Mouse (Mus musculus): ENCODE measurements around the gene Pou3f1. TPM values are rescaled to one million over a fixed set of nuclear protein-coding genes. Genes with fewer than 3 reads are reported as not detected.

Pou3f1 gene
- polyA plus RNA-seq (2015; fragmentation: Nextera tagmentation; extraction: Ambion mirVana): 0.12 and 0.18 TPM in 2 replicates

DNA sequence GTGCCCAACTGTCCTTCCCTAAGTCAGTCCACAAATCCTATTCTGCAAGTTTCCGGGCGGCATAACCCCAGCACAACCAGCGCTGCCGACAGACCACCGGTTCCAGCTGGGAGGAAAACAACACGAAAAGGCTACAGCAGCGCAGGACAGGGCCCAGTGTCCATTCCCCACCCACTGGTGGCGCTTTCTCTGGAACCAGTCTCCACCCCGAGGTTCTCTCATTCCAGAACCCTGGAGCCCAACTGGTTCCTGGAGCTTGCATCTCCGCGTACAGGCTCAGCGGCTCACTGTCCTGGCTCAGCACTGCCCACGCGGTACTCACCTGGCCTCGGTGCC is at the start of gene Pou3f1:
Gene Pou3f1 (plus strand): TSS at position 290 of the 336 bp plus-strand sequence.
- DNase-seq (ENCODE audit: low spot score): no peak

DNA sequence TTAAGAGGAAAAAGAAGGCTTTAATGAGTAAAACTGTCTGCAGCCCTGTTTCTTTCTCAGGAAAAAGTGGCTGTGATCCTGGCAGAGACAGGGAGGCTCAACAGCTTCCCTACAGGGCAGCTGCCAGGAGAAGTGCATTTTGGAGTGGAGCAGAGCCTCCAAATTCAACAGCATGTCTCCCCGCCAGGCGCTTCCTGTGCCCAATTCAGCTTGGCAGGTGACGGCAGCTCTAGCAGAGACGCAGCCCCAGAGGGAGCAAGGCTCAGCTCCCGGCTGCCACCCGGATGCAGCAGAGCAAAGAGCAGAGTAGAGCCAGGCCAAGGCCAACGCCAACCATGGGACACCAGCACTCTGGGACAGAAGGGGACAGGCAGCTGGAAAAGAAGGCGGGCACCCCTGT is 49.4 kb upstream of the Pou3f1 start:
- no peak for DNase-seq (ENCODE audit: low spot score)

- no peak for DNase-seq (ENCODE audit: low spot score)
These were observed 46.5 kb upstream of the Pou3f1 start for GRCm38 (mm10) chr4:124610066-124610465.

DNA sequence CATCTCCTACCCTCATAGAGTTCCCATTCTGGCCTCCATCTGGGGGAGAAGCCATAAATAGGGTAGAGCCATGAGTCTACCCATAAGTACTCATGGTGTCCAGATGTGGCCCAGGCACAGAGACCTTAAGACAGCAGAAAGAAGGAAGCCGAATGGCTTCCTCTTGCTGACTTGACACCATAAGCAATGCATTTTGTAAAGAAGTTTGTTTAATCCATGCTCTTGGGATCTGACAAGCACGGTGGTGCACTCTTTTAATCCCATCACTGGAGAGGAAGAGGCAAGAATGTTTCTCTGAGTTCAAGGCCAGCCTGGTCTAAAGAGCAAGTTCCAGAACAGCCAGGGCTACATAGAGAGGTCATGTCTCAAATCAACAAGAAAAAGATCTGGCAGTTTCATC is 45.9 kb upstream of the Pou3f1 start, which contains the start of gene 3100002H09Rik:
Gene 3100002H09Rik (minus strand): TSS at position 101 of the 400 bp plus-strand sequence.
- no peak for DNase-seq (ENCODE audit: low spot score)

DNA sequence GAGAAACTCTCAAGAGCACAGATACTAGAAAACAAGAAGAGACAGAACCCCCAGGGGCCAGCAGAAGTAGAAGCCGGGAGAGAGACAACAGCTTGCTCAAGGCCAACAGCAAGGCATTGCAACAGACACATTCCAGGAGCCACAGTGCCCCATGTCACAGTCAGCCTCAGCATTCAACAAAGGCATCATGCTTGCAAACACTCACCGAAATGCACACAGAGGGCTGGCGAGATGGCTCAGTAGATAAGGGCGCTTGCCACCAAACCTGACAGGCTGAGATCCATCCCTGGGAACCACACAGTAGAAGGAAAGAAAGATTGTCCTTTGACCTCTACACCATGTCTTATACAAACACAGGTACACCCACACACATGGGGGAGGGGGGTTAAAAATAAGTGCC is 44.8 kb upstream of the Pou3f1 start:
- no peak for DNase-seq (ENCODE audit: low spot score)

- no peak for DNase-seq (ENCODE audit: low spot score)
These were observed 42.4 kb upstream of the Pou3f1 start for GRCm38 (mm10) chr4:124614189-124614588.

DNA sequence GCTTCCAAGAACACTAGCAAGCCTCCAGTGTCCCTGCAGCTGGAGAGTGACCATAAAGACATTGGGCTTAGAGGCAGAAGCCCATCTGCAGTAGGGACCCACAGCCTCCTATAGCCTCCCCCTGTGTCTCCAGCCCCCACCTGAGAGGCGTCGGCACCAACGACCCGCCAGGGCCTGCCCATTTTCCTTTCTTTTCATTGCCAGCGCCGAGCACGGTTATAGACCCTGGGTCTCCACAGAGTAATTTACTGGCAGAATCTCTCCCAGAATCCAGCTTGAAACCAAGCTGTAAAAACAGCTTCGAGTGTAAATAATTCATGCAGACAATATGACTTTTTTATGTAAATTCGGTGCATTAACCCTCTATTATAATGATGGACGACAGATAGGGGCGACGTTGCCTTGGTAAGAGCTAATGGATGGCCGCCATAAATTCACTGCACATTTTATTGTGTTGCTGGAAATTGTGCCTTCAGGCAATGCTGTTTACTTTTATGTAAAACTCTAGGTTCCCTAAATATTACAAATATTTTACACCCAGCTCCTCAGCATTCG is 41.1 kb upstream of the Pou3f1 start:
- DNase-seq (ENCODE audit: low spot score): no peak

GRCm38 (mm10) chr4:124615986-124616385 is 40.6 kb upstream of the Pou3f1 start:
- no peak for DNase-seq (ENCODE audit: low spot score)

- no peak for DNase-seq (ENCODE audit: low spot score)
These were observed 40.0 kb upstream of the Pou3f1 start for GRCm38 (mm10) chr4:124616636-124617035.

- DNase-seq (ENCODE audit: low spot score): no peak
These were observed 38.0 kb upstream of the Pou3f1 start for GRCm38 (mm10) chr4:124618599-124618998.

GRCm38 (mm10) chr4:124621406-124621805 is 35.2 kb upstream of the Pou3f1 start:
- DNase-seq (ENCODE audit: low spot score): no peak

DNA sequence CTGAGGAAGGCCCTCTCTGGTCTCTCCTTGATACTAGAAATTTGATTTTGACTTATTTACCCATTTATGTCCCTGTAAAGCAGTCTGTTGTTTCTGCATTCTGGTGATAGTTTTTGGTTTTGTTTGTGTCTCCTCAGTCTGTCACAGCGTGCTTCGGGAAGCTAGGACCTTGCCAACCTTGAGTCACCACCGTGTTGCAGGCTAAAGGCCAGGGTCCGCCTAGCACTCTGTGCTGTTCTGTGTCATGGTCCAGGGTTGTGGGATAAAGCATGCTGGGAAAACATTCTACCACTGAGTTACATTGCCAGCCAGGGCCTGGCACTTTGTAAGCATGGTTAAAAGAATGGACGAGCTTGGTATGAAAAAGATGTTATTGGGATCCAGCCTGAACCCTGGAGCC is 34.0 kb upstream of the Pou3f1 start:
- no peak for DNase-seq (ENCODE audit: low spot score)

DNA sequence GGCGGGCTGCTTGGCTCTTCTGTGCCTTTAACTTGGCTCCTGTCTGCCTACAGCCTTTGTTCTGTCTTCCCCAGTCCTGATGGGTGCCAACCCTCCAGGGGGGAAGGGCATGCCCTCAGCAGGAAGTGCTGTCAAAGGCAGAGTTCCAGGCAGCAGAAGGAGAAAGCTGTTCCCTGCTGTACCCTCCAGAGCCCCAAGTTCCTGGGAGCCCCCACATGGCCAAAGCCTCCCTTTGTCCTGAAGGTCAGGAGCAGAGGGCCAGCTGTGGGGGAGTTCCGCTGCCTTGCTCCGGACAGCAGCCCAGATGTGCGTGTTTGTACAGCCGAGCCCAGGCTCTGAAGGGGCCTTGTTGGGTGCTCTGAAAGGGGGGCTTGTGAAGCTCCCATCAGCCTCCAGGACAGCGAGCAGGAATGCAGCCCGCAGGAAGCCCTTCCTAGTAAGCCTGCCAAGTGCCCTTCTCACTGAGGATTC is 32.5 kb upstream of the Pou3f1 start:
- no peak for DNase-seq (ENCODE audit: low spot score)

DNA sequence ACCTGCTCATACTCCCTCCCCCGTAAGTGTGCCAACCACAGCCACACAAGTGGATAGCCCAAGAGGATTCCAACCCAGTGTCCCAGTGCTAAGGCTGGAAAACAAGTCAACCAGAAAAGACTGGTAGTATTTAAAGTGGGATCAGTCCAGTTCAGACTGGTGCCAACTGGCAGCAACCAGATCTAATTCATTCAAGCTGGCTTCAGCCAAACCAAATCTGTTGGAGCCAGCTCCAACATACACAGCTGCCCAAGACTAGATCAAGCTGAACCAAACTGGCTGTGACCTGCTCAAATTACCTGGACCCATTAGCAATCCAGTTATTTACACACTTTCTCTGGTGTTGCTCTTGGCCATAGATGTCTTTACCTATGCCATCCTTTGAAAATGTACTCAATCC is 29.8 kb upstream of the Pou3f1 start:
- DNase-seq (ENCODE audit: low spot score): no peak

DNA sequence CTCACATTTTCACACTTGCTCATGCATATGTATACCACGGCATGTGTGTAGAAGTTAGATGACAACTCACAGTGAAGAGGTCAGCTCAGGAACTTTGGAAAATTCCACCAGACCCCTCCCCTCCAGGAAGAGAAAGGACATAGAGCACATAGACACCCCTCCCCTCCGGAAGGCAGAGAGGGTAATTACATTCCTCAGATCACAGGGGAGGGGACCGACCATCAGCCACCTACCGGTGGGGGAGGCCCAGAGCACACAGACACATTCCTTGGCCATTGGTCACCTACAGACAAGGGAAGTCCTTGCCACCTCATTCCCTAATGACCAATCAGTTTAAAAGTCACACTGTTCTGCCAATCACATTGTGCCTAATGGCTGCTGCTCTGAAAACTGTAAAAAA is 25.2 kb upstream of the Pou3f1 start:
- no peak for DNase-seq (ENCODE audit: low spot score)

GRCm38 (mm10) chr4:124632856-124633255 is 23.8 kb upstream of the Pou3f1 start:
- DNase-seq (ENCODE audit: low spot score): no peak

- DNase-seq (ENCODE audit: low spot score): no peak
These were observed 23.3 kb upstream of the Pou3f1 start for GRCm38 (mm10) chr4:124633281-124633680.

GRCm38 (mm10) chr4:124639715-124640114 is 16.9 kb upstream of the Pou3f1 start:
- DNase-seq (ENCODE audit: low spot score): no peak

DNA sequence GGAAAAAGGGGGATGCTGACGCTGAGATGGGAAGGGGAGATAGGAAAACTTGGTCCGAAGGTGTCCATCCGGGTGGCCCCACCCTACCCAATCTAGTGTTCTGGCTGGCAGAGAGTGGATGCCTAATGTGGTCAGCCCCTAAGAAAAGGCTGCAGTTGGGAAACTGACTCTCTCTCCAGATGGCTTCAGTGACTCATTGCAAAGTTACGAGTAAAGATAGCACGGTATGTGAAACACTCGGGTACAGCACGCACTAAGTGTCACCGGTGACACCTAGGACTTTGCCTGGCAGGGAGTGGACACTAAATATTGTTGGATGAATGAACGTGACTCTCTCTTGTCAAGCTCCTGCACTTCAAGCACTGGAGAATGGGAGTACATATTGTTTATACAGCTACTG is 12.7 kb upstream of the Pou3f1 start:
- DNase-seq (ENCODE audit: low spot score): no peak

- DNase-seq (ENCODE audit: low spot score): no peak
These were observed 11.6 kb upstream of the Pou3f1 start for GRCm38 (mm10) chr4:124644974-124645433.

- DNase-seq (ENCODE audit: low spot score): no peak
These were observed 10.0 kb upstream of the Pou3f1 start for GRCm38 (mm10) chr4:124646591-124646990.

DNA sequence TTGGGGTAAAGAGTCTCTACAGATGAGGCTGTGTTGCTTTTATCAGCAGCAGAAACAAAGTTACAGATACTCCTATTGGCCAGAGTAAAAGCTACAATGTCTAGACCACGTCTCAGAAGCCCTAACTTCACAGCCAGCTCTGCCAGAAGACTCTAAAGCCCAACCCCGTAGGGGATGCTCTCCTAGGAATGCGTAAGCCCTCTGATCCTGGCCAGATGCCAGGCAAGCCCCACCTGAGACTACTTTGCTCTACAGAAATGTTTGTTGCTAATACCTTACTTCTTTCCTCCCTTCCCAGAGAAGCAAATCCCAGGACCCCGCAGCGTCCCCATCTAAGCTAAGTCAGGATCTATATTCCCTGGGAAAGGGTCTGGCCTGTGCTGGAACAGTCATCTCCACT is 8.7 kb upstream of the Pou3f1 start:
- no peak for DNase-seq (ENCODE audit: low spot score)

DNA sequence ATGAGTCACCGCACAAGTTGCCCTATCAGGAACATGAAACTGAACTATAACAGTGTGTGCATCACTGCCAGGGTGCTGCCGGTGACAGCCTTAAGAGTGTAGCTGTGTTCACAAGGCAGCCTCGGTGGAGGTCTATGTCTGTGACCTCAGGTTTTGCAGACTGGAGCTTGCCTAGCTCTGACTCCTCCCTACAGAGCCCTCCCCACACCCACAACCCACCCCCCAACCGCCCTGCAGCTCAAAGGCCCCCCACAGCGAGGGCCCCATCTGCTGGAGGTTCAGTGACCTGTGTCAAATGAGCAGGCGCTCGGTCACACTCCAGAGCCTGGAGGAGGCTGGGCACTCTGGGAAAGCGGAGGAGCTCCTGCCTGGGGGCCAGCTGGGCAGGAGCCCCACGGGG is 3.7 kb upstream of the Pou3f1 start:
- DNase-seq (ENCODE audit: low spot score): no peak

Data from thymus, postnatal 0 days (tissue).